Mouse (Mus musculus) liver, embryonic 14.5 days (tissue): ENCODE measurements around the gene Uqcc3. TPM values are rescaled to one million over a fixed set of nuclear protein-coding genes. Genes with fewer than 3 reads are reported as not detected.
"Not testable (repeated sequence)": the region's sequence is repeated elsewhere in the genome, so short reads cannot be mapped to it uniquely, and the experiment has no call there.

Experiments
- ATAC-seq: fragments of 200-750 bp; cut with Nextera tagmentation; 2 replicates; pipeline ENCODE4 v1.8.0; 2017; ENCODE audit warnings: moderate number of reproducible peaks, mild to moderate bottlenecking, moderate library complexity; ENCODE audit not compliant: insufficient read depth
- DNase-seq, 3 experiments: peaks; one replicate each; pipeline ENCODE4 v3.0.0-alpha.2; 2012 to 2013; ENCODE audit warnings: low read depth in 3 of 3, low spot score in 3 of 3
- H3K27ac ChIP-seq: fragments of 300-500 bp; sonication (generic); 2 replicates; pipeline ENCODE4 v1.5.1; 2014; ENCODE audit warnings: moderate library complexity, mild to moderate bottlenecking, control low read depth, inconsistent platforms
- H3K27me3 ChIP-seq: fragments of 300-500 bp; sonication (generic); 2 replicates; pipeline ENCODE4 v1.6.1; 2014; ENCODE audit warnings: mild to moderate bottlenecking, low read length, moderate library complexity; ENCODE audit not compliant: control insufficient read depth, insufficient read depth
- H3K36me3 ChIP-seq: fragments of 300-500 bp; sonication (generic); replicated peaks from 2 replicates; pipeline ENCODE4 v1.6.1; 2014; ENCODE audit warnings: low read depth; ENCODE audit not compliant: control insufficient read depth, insufficient read depth
- H3K4me1 ChIP-seq, 2 experiments: fragments of 200-500 bp in 1 of 2; fragments of 300-500 bp in 1 of 2; sonication (generic) in 1 of 2; replicated peaks; 2 replicates each; pipeline ENCODE4 v1.6.1; 2012 to 2014; ENCODE audit warnings: antibody characterized with exemption in 1 of 2, inconsistent platforms in 1 of 2, low read length in 1 of 2; ENCODE audit not compliant: control insufficient read depth in 2 of 2, insufficient read depth in 2 of 2
- H3K4me2 ChIP-seq: fragments of 300-500 bp; sonication (generic); 2 replicates; pipeline ENCODE4 v1.6.1; 2014; ENCODE audit warnings: low read depth, mild to moderate bottlenecking, control low read depth, moderate library complexity
- H3K4me3 ChIP-seq, 2 experiments: fragments of 200-500 bp in 1 of 2; fragments of 300-500 bp in 1 of 2; sonication (generic) in 1 of 2; 2 replicates each; pipeline ENCODE4 v1.5.1; 2012 to 2014; ENCODE audit warnings: low read depth in 2 of 2, low read length in 2 of 2, mild to moderate bottlenecking in 2 of 2, control low read depth in 1 of 2, inconsistent platforms in 1 of 2, moderate library complexity in 1 of 2; ENCODE audit not compliant: insufficient read depth in 1 of 2
- H3K9ac ChIP-seq: fragments of 300-500 bp; sonication (generic); replicated peaks from 2 replicates; pipeline ENCODE4 v1.6.1; 2014; ENCODE audit warnings: mild to moderate bottlenecking, control low read depth, moderate library complexity
- H3K9me3 ChIP-seq: fragments of 300-500 bp; sonication (generic); 2 replicates; pipeline ENCODE4 v1.6.1; 2016; ENCODE audit warnings: low read length, mixed read lengths; ENCODE audit not compliant: control insufficient read depth
- CTCF ChIP-seq: IDR thresholded peaks from 2 replicates; pipeline ENCODE4 v1.5.1; 2016; ENCODE audit warnings: antibody characterized with exemption, low read depth, control low read depth
- EP300 ChIP-seq: IDR thresholded peaks from 2 replicates; pipeline ENCODE4 v1.6.1; 2016; ENCODE audit warnings: antibody characterized with exemption, low read depth
- WGBS: fragments of 180-500 bp; shearing (Covaris S2); extraction: QIAGEN DNeasy Blood & Tissue Kit; methylation state at CpG from one replicate; pipeline ENCODE4 v1.1.7; 2014; ENCODE audit not compliant: insufficient replicate concordance; 5-methylcytosine and 5-hydroxymethylcytosine counted together
- polyA plus RNA-seq, 2 experiments: library from polyadenylated mRNA; depleted of rRNA in 1 of 2; stranded (reverse) in 1 of 2; unstranded in 1 of 2; fragments of >200 nt; fragmentation: Nextera tagmentation in 1 of 2; extraction: Ambion mirVana in 1 of 2; gene quantifications; 2 replicates each; pipeline versions ENCODE4 v1.2.1 to v1.2.3; 2012 to 2014

The Uqcc3 gene
- polyA plus RNA-seq, 2 experiments, result 22.2 to 28.3 TPM

DNA sequence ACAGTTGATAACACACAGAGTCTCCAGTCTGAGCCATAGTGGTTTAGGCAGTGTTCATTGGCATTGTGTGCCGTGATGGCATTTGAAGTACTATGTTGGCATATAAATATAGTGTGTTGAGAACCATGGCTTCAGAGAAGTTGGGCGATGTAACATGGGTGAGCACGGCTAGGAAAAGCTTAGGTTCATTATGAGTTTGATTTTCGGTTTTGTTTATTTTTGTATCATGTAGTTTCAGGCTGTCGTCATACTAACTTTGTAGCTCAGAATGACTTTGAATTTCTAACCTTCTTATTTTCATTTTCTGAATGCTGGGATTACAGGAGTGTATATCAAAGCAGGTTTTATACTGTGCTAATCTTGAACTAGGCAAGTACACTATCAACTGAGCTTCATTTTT lies 22.7 kb upstream of the Uqcc3 start:
- no peaks in the 10 kb centered on the region for H3K9me3 ChIP-seq
- H3K27ac ChIP-seq, result no peak overlapping the region
- no peak overlapping the region for H3K9ac ChIP-seq
- DNase-seq, result no peak
- TF ChIP-seq CTCF, result no peak
- no peak for TF ChIP-seq EP300
- no peaks in the 10 kb centered on the region for H3K27me3 ChIP-seq
- WGBS, result 87% methylated on average over 5 of the region's 5 CpGs
- no peak overlapping the region for H3K4me3 ChIP-seq
- peaks cover 54% of the 10 kb centered on the region for H3K36me3 ChIP-seq
- peaks cover 8 to 11% of the 10 kb centered on the region in 2 experiments for H3K4me1 ChIP-seq
- no peak for ATAC-seq
- no peak overlapping the region for H3K4me2 ChIP-seq

DNA sequence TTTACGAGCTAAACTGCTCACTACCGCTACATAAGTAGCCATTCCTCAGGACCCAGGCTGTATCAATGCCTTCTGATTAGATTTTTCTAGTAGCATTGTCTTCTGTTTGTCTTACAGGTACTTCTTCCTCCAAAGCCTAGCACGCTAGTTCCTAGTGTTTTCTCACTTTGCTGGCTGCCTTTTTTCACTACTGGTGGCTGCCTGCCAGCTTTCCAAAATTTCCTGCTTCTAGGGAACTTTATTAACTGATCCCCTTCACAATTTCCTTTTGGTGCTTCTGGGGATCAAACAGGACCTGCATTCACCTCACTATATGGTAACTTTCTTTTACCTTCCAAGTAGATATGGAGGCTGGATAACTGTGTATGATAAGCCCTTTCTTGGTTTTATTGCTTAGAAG lies 18.4 kb upstream of the Uqcc3 start:
- H3K27me3 ChIP-seq, result no peaks in the 10 kb centered on the region
- no peak for DNase-seq
- no peak for ATAC-seq
- TF ChIP-seq CTCF, result no peak
- no peak for TF ChIP-seq EP300
- WGBS, result 33% methylated on average over 3 of the region's 3 CpGs
- H3K27ac ChIP-seq, result no peak overlapping the region; the same call in 1 of the 2 replicates
- H3K9ac ChIP-seq, result peak overlapping the region; percentile 91
- no peaks in the 10 kb centered on the region for H3K9me3 ChIP-seq
- peak overlapping the region; percentile 75 to 85 for H3K4me3 ChIP-seq
- H3K36me3 ChIP-seq, result peaks cover 30% of the 10 kb centered on the region
- peak overlapping the region; percentile 76 for H3K4me2 ChIP-seq
- H3K4me1 ChIP-seq, result peaks cover 8 to 20% of the 10 kb centered on the region in 2 experiments

DNA sequence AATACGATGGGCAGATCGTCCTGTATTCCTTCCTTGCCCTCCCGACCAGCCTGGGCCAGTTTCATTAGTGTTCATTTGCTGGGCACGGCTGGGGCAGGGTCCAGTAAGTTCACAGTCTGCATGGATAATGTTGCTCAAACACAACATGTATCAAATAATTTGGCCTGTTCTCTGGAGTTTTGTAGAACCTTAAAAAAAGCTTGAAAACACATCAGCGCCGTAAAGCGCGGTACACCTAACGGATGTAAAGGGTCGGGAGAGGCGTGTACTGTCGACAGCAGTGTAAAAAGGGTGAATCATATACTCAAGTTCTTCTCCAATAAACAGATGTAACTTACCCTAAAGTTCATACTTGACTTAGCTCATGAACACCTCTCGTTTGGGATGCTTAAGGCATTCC lies 17.9 kb upstream of the Uqcc3 start:
- Histone ChIP-seq H3K9ac (peak overlapping the region; percentile 91), H3K27ac (peak overlapping the region; percentile 40), H3K36me3 (peaks cover 27% of the 10 kb centered on the region), H3K9me3 (no peaks in the 10 kb centered on the region), H3K4me2 (peak overlapping the region; percentile 76), H3K4me3 (peak overlapping the region; percentile 75 to 85), H3K4me1 (peaks cover 8 to 23% of the 10 kb centered on the region in 2 experiments), H3K27me3 (no peaks in the 10 kb centered on the region)
- 2% methylated on average over 13 of the region's 13 CpGs for WGBS
- ATAC-seq (no peak), DNase-seq (no peak)
- TF ChIP-seq EP300 (no peak), CTCF (no peak)

DNA sequence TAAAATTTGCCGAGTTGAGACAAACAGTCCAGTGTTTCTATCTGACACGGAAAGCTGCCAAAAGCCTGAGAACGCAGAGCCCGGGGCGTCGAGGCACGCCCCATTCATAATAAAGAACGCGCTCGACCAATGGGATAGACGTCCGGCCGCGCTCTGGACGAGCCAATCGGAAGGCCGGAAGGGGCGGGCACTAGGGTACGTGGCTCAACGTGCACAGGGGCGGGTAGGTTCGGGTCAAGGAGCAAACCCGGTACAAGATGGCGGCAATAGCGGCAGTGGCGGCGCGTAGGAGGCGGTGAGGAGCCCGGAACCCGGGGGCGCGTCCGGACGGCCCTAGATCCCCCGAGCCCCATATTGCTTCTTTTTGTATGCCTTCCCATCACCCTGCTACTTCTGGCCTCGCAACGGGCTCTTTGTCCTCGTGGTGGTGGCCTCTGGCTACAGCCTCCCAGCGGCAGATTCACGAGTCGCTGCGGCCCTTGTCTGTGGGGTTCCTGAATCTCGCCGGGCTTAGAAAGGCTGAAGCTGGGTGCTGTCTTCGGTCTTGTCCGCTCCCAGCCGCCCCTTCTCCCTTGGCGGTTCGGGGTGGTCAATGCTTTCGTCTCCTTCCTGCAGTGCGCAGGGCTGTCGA lies 17.3 kb upstream of the Uqcc3 start, which contains the start of gene Ganab:
TSS of gene Ganab (plus strand) at position 207 of the 631 bp plus-strand sequence.
- Histone ChIP-seq H3K36me3 (peaks cover 21% of the 10 kb centered on the region), H3K27ac (peak within 1 kb of the TSS; percentile 49), H3K4me3 (peak within 1 kb of the TSS; percentile 75 to 85), H3K4me1 (peaks cover 8 to 23% of the 10 kb centered on the region in 2 experiments), H3K4me2 (peak within 1 kb of the TSS; percentile 76), H3K9ac (peak within 1 kb of the TSS; percentile 91), H3K9me3 (no peaks in the 10 kb centered on the region), H3K27me3 (no peaks in the 10 kb centered on the region)
- WGBS, result under 1% methylated on average over 53 of the region's 53 CpGs
- ATAC-seq (peak; percentile 98), DNase-seq (peak; percentile 94 to 96 (median 96))
- peak; percentile 43 for TF ChIP-seq CTCF
- TF ChIP-seq EP300, result no peak; the same call in 1 of the 2 replicates

DNA sequence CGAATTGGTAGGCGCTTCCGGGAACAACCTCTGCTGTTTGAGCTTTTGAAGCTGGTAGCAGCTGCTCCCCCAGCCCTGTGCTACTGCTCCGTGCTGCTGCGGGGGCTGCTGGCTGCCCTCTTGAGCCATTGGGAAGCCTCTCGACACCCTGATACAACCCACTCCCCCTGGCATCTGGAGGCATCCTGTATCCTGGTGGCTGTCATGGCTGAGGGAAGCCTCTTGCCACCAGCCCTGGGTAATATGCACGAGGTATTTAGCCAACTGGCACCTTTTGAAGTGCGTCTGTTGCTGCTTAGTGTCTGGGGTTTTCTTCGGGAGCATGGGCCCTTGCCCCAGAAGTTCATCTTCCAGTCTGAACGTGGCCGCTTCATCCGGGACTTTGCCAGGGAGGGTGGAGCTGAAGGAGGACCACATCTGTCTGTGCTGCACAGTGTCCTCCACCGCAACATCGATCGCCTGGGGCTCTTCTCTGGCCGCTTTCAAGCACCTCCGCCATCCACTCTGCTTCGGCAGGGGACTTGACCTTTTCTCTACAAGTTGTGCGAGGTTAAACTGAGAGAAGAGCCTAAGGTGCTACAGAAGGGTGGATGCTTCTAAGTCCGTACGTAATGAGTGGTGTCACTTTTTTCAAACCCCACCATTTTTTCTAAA lies 16.6 kb upstream of the Uqcc3 start:
- H3K27me3 ChIP-seq, DNase-seq, H3K9me3 ChIP-seq: not testable (repeated sequence)
- Histone ChIP-seq H3K4me3 (peak overlapping the region; percentile 42 to 75), H3K9ac (peak overlapping the region; percentile 58), H3K36me3 (peaks cover 17% of the 10 kb centered on the region), H3K4me2 (peak overlapping the region; percentile 63), H3K4me1 (peaks cover 8 to 23% of the 10 kb centered on the region in 2 experiments), H3K27ac (peak overlapping the region; percentile 49)
- WGBS, result 44% methylated on average over 21 of the region's 21 CpGs
- ATAC-seq, result peak; percentile 36; the same call in 1 of the 2 replicates

DNA sequence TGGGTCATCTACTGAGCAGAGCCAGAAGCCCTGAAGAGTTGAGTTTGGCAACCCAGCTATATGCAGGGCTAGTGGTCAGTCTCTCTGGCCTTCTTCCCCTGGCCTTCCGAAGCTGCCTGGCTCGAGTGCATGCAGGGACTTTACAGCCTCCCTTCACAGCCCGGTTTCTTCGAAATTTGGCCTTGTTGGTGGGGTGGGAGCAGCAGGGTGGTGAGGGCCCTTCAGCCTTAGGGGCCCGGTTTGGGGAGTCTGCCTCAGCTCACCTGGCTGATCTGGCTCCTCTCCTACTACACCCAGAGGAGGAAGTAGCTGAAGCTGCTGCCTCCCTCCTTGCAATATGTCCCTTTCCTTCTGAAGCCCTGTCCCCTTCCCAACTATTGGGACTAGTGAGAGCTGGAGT lies 15.5 kb upstream of the Uqcc3 start:
- peaks cover 19% of the 10 kb centered on the region for H3K36me3 ChIP-seq
- not testable (repeated sequence) for H3K27me3 ChIP-seq, ATAC-seq, H3K9me3 ChIP-seq, H3K9ac ChIP-seq, H3K4me3 ChIP-seq, H3K27ac ChIP-seq, DNase-seq
- peaks cover 8 to 23% of the 10 kb centered on the region in 2 experiments for H3K4me1 ChIP-seq
- 84% methylated on average over 5 of the region's 5 CpGs for WGBS
- H3K4me2 ChIP-seq, result 0 out of 2 replicates have a peak overlapping the region, but pooled peaks have one; percentile 11
